Mouse (Mus musculus): Measurements from ENCODE around the gene Clpb.

Gene Clpb

GRCm38 (mm10) chr7:101726980-101727379, 63.5 kb downstream of the Clpb start:
- no peak for DNase-seq

- DNase-seq = no peak
Observed at GRCm38 (mm10) chr7:101732096-101732495, 68.7 kb downstream of the Clpb start.

GRCm38 (mm10) chr7:101733042-101733441, 69.6 kb downstream of the Clpb start:
- DNase-seq = no peak

GRCm38 (mm10) chr7:101735297-101735696, 71.9 kb downstream of the Clpb start:
- DNase-seq = no peak

- no peak for DNase-seq
Observed at GRCm38 (mm10) chr7:101737735-101738134, 74.3 kb downstream of the Clpb start.

- DNase-seq = no peak
Observed at GRCm38 (mm10) chr7:101739602-101740001, 76.2 kb downstream of the Clpb start.

GRCm38 (mm10) chr7:101743487-101743886, 80.1 kb downstream of the Clpb start:
- no peak for DNase-seq

- no peak for DNase-seq
Observed at GRCm38 (mm10) chr7:101746559-101747334, 83.3 kb downstream of the Clpb start.

- DNase-seq = no peak
Observed at GRCm38 (mm10) chr7:101750268-101750667, 86.8 kb downstream of the Clpb start.

- no peak for DNase-seq
Observed at GRCm38 (mm10) chr7:101752346-101752745, 88.9 kb downstream of the Clpb start.

GRCm38 (mm10) chr7:101753492-101753891, 90.1 kb downstream of the Clpb start:
- DNase-seq = no peak

- DNase-seq = no peak
Observed at GRCm38 (mm10) chr7:101754416-101754815, 91.0 kb downstream of the Clpb start.

- no peak for DNase-seq
Observed at GRCm38 (mm10) chr7:101755301-101755700, 91.9 kb downstream of the Clpb start.

GRCm38 (mm10) chr7:101761899-101762780, 98.7 kb downstream of the Clpb start:
- DNase-seq = no peak

- no peak for DNase-seq
Observed at GRCm38 (mm10) chr7:101767335-101767907, 104.0 kb downstream of the Clpb start.

GRCm38 (mm10) chr7:101770051-101770450, 106.6 kb downstream of the Clpb start:
- no peak for DNase-seq

- DNase-seq = no peak
Observed at GRCm38 (mm10) chr7:101771604-101772003, 108.2 kb downstream of the Clpb start.

- DNase-seq = no peak
Observed at GRCm38 (mm10) chr7:101772687-101773086, 109.3 kb downstream of the Clpb start.

GRCm38 (mm10) chr7:101777053-101777452, 113.6 kb downstream of the Clpb start:
- DNase-seq = no peak

GRCm38 (mm10) chr7:101817861-101818401, 154.5 kb downstream of the Clpb start, which contains the start of gene Phox2a:
Gene Phox2a, plus strand, starts transcription at chr7:101818313.
- no peak for DNase-seq

GRCm38 (mm10) chr7:101820295-101821030, 157.0 kb downstream of the Clpb start:
- DNase-seq = no peak
